Mouse (Mus musculus): ENCODE data around the gene Kansl1. TPM values are rescaled to one million over a fixed set of nuclear protein-coding genes. Genes with fewer than 3 reads are reported as not detected.

Gene Kansl1
- polyA plus RNA-seq, 1 experiment from 2014 or later, result 33.8 TPM

DNA sequence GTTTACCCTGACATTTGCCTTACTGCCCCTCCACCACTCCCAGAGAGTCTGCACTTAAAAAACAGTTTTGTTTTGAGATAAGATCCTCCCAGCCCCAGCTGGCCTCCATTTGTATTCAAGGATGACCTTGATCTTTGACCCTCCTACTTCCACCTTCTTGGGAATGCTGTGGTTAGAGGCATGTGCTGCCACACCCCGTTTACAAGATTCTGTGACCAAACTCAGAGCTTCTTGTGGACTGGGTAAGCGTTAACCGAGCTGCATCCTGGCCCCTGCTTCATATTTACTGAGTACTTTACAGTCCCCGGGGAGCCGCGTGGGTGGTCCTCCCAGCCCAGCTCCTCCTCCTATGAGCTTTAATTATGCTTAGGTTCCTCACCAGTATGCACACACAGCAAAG lies 173.0 kb downstream of the Kansl1 start:
- WGBS, result 53% methylated on average over 6 of the region's 6 CpGs
- peaks cover 55% of the 10 kb centered on the region for H3K36me3 ChIP-seq
- H3K4me3 ChIP-seq (replicated peaks), result no peak overlapping the region

DNA sequence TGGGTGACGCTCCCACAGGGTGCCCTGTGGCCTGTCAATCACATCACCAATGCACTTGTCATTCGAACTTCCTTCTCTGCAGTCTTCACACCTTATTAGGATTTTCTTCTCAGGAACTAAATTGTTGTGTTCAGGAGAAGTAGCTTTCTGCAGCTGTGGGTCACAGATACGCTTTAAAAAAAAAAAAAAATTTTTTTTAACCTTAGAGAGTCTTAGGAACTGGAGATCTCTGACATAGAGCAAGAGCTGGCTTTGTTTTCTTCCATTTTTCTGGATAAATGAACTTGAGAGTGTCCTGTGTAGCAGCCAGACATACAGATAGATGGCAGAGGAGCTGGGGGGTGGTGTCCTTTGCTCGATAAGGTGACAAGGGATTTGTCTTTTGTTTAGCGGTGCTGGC lies 173.5 kb downstream of the Kansl1 start:
- Histone ChIP-seq H3K9me3 (no peaks in the 10 kb centered on the region), H3K27ac (no peak overlapping the region), H3K4me2 (replicated peaks) (no peak overlapping the region), H3K4me3 (replicated peaks) (no peak overlapping the region), H3K4me1 (replicated peaks) (no peaks in the 10 kb centered on the region), H3K9ac (replicated peaks) (no peak overlapping the region), H3K27me3 (no peaks in the 10 kb centered on the region), H3K36me3 (peaks cover 60% of the 10 kb centered on the region)
- WGBS, result 48% methylated on average over 5 of the region's 5 CpGs
- no peak for ATAC-seq

More for the DNA sequence above, 173.0 kb downstream of the Kansl1 start:
- H3K4me2 ChIP-seq (replicated peaks), result no peak overlapping the region
- no peaks in the 10 kb centered on the region for H3K9me3 ChIP-seq
- ATAC-seq, result no peak
- H3K27me3 ChIP-seq, result no peaks in the 10 kb centered on the region
- H3K27ac ChIP-seq, result no peak overlapping the region
- H3K9ac ChIP-seq (replicated peaks), result no peak overlapping the region
- H3K4me1 ChIP-seq (replicated peaks), result no peaks in the 10 kb centered on the region

DNA sequence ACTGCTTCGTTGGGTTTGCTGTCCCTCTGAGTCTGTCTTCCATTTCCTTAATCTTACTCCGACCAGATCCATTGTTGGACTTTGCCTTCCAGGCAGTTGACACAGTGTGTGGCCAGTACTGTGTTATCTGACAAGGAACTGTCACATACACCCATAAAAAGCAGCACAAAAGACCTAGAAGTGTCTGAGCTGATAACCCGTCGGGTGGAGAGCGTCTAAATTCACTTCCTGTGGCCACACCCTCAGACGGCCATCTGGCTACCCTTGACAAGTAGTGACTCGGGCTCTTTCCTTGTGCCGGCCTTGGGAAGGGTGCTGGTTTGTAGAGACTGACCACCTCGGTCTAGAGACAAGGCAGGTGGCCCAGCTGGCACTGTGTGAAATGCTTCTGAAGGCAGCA lies 175.4 kb downstream of the Kansl1 start:
- no peak overlapping the region for H3K4me2 ChIP-seq (replicated peaks)
- peaks cover 16% of the 10 kb centered on the region for H3K4me1 ChIP-seq (replicated peaks)
- no peak overlapping the region for H3K4me3 ChIP-seq (replicated peaks)
- H3K36me3 ChIP-seq, result peaks cover 46% of the 10 kb centered on the region
- no peaks in the 10 kb centered on the region for H3K9me3 ChIP-seq
- ATAC-seq, result no peak
- no peak overlapping the region for H3K27ac ChIP-seq
- no peak overlapping the region for H3K9ac ChIP-seq (replicated peaks)
- no peaks in the 10 kb centered on the region for H3K27me3 ChIP-seq
- WGBS, result 79% methylated on average over 9 of the region's 9 CpGs

DNA sequence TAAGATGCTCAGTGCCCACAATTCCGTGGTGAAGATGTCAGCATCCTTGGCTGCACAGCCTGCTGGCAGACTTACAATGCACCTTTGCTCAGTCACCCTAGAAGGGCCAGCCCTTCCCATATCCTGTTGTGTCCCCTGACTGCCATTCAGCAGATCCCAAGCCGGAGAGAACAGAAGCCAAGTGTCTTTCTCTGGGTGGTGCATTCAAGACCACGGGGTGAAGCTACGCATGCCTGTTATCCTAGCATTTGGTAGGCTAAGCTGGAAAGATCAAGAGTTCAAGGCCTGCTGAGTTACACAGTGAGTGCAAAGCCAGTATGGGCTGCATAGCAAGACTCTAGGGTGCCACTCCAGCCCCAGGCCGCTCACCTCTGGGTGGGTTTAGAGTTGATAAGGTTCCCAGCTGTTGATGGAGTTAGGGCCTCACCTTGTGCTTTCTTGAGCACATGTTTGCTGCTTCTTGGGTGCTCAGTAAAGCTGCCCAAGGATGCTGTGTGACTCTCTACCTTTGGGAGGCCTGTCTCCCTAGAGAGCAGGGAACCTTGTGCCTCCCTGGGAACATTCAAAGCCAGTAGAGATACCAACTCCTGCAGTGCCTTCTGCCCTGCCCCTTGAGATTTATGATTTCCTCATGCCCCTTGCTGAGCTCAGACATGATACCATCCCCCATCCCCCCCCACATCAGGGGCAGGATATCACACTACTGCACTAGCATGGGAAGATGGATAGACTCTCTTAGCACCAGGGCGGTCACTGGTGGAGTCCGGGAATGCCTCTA lies 176.0 kb downstream of the Kansl1 start:
- no peak overlapping the region for H3K9ac ChIP-seq (replicated peaks)
- no peak overlapping the region for H3K4me2 ChIP-seq (replicated peaks)
- no peak overlapping the region for H3K4me3 ChIP-seq (replicated peaks)
- peaks cover 16% of the 10 kb centered on the region for H3K4me1 ChIP-seq (replicated peaks)
- ATAC-seq, result no peak
- H3K36me3 ChIP-seq, result peaks cover 46% of the 10 kb centered on the region
- no peaks in the 10 kb centered on the region for H3K9me3 ChIP-seq
- no peaks in the 10 kb centered on the region for H3K27me3 ChIP-seq
- WGBS, result 89% methylated on average over 7 of the region's 7 CpGs
- H3K27ac ChIP-seq, result no peak overlapping the region

DNA sequence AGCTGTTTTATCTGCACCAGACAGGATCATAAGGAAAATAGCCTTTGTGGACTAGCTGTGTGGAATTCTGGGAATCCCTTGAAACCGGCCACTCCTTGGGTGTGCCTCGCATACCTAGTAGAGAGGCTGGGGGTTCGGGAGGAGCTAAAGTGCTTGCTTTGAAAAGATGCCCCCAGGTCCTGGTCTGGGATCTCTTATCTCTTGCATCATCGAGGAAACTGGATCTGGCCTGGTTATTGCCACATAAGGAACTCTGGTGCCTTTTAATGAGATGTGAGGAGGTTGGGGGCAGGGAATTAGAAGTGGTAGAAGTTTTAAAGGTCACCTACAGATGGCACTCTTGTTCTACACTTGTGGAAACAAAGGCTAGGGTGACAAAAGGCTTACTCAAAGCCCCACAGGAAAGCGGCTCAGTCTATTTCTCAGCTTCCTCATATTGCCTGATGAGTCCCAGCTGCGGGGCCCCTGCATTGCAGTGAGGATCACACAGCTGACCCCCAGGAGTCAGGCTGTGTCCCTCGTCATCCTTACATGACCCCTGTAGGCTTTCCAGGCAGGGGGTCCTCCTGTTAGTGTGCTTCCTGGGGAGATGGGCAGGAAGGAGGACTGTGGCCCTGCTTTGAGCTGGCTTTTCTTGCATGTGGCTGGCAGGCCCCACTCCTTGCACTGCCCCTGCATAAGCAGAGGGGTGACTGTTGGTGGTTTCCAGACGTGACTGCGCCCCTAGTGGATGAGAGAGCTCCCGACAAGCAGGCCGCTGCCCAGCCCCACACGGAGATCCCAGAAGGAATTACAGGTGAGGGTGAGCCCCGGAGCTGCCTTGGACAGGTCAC lies 179.2 kb downstream of the Kansl1 start:
- peaks cover 16% of the 10 kb centered on the region for H3K4me1 ChIP-seq (replicated peaks)
- H3K4me3 ChIP-seq (replicated peaks), result no peak overlapping the region
- H3K27ac ChIP-seq, result peak overlapping the region; percentile 72
- H3K36me3 ChIP-seq, result peaks cover 57% of the 10 kb centered on the region
- peak; percentile 65 for ATAC-seq
- no peak overlapping the region for H3K9ac ChIP-seq (replicated peaks)
- H3K9me3 ChIP-seq, result no peaks in the 10 kb centered on the region
- H3K4me2 ChIP-seq (replicated peaks), result no peak overlapping the region
- H3K27me3 ChIP-seq, result no peaks in the 10 kb centered on the region
- WGBS, result 17% methylated on average over 13 of the region's 13 CpGs

DNA sequence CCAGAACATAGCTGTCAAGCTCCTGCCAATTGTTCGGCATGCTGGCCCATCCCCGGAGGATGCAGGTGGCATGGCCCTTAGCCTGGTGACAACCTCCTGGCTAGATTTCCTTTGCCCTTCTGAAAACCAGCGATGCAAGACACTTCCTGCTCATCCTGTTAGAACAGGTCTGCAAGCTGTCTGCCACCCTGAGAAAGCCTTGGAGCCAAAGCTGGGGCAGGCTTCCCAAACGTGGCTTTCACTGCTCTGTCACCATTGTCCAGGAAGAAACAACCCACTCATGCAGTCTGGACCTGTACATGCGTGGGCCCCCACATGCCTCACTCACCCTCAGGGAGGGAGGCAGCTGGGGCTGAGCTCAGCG lies 179.8 kb downstream of the Kansl1 start:
- peak; percentile 28; the same call in 1 of the 2 replicates for ATAC-seq
- no peak overlapping the region for H3K9ac ChIP-seq (replicated peaks)
- 39% methylated on average over 6 of the region's 6 CpGs for WGBS
- no peaks in the 10 kb centered on the region for H3K9me3 ChIP-seq
- no peaks in the 10 kb centered on the region for H3K27me3 ChIP-seq
- peaks cover 61% of the 10 kb centered on the region for H3K36me3 ChIP-seq
- no peak overlapping the region for H3K4me3 ChIP-seq (replicated peaks)
- H3K4me1 ChIP-seq (replicated peaks), result peaks cover 16% of the 10 kb centered on the region
- no peak overlapping the region for H3K4me2 ChIP-seq (replicated peaks)
- H3K27ac ChIP-seq, result peak overlapping the region; percentile 68

DNA sequence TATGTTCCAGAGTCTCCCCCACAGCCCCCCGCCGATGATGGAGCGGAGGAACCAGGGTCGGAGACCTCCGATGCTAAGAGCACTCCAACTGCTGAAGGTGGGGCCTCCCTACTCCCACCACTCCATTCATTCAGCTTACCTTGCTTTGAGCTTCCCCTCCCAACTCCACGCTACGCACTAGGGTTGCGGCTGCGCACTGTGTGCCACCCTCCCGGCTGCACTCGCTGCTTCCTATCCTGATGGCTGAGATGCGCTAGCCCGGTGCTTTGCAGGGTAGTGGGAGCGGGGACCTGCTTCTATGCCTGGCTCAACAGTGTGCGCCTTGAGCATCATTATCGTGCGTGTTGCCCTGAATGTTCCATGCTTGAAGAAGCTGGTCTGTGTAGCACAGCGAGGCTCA lies 181.5 kb downstream of the Kansl1 start:
- Histone ChIP-seq H3K9ac (replicated peaks) (no peak overlapping the region), H3K27me3 (no peaks in the 10 kb centered on the region), H3K36me3 (peaks cover 62% of the 10 kb centered on the region), H3K9me3 (no peaks in the 10 kb centered on the region), H3K27ac (no peak overlapping the region), H3K4me1 (replicated peaks) (peaks cover 16% of the 10 kb centered on the region), H3K4me2 (replicated peaks) (no peak overlapping the region), H3K4me3 (replicated peaks) (no peak overlapping the region)
- WGBS, result 95% methylated on average over 18 of the region's 18 CpGs
- ATAC-seq, result no peak

Small RNAs within 50 kb of the gene (microRNA-seq; reads per million reads assigned to microRNA genes)
- gene Gm47315, result not detected

Other genes with a start within 250 kb of the Kansl1 start
- gene Mapt, start 237.5 kb downstream of the Kansl1 start, polyA plus RNA-seq (2015; fragmentation: Nextera tagmentation; extraction: Ambion mirVana), result 537 and 610 TPM in 2 replicates
- 42.9 and 45.3 TPM in 2 replicates for gene Cdc27, start 81.8 kb upstream of the Kansl1 start, polyA plus RNA-seq (2015; fragmentation: Nextera tagmentation; extraction: Ambion mirVana)
- gene Myl4, start 81.8 kb upstream of the Kansl1 start, polyA plus RNA-seq (2015; fragmentation: Nextera tagmentation; extraction: Ambion mirVana), result 2.1 and 2.6 TPM in 2 replicates
- 0.62 and 0.98 TPM in 2 replicates for gene Itgb3, start 139.1 kb upstream of the Kansl1 start, polyA plus RNA-seq (2015; fragmentation: Nextera tagmentation; extraction: Ambion mirVana)
- 0.01 TPM in 1 of 2 replicates, not detected in the other for gene Gm11639, start 216.8 kb upstream of the Kansl1 start, polyA plus RNA-seq (2015; fragmentation: Nextera tagmentation; extraction: Ambion mirVana)